8 mouse cellular contexts compared by ENCODE assay signal in the genomic region with DNA sequence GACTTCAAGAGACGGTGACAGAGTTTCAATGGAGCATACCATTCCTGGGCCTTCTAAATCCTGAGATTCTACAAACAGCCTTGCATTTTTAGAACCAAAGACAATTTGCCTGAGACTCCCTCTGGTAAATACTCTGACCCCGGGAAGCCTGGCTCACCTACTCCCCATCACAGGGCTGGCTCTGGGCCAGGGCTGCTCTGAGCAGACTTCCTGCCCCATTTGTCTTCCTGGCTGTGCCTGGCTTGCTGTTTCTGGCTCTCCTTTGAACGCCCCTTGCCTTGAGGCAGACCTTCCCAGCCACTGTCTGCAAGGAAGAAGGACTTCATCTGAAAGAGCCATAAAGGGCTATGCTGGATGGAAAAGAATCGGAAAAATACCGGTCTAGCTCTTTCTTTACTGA.
DNase-seq lines count a peak whose midpoint lies in the region; ATAC-seq and TF ChIP-seq lines count a peak whose summit lies in the region.
"Had no signal": no experiment of that assay in that cellular context is flagged by ENCODE, and none has a peak within 500 bp of the region (broad histone marks: within the 10 kb centered on the region; RNA-seq: fewer than 3 reads in every experiment).

No protein-coding gene starts in this region.

- H3K9me3 ChIP-seq in kidney, postnatal 0 days (replicated peaks; ENCODE audit: low read length) = no peaks in the 10 kb centered on the region
- no peaks in the 10 kb centered on the region for H3K9me3 ChIP-seq in stomach, embryonic 14.5 days (ENCODE audit: control insufficient read depth, low read depth, low read length)
- no peaks in the 10 kb centered on the region for H3K9me3 ChIP-seq in forebrain, embryonic 12.5 days

- H3K4me1 ChIP-seq in kidney, postnatal 0 days (replicated peaks; ENCODE audit: insufficient read depth, low read length) = no peaks in the 10 kb centered on the region
- no peaks in the 10 kb centered on the region; the same call in 1 of the 2 replicates for H3K4me1 ChIP-seq in stomach, embryonic 14.5 days (ENCODE audit: control insufficient read depth, insufficient read depth, low read length)
- H3K4me1 ChIP-seq in forebrain, embryonic 12.5 days = no peaks in the 10 kb centered on the region; the same call in 1 of the 2 replicates

- no peak overlapping the region for H3K4me3 ChIP-seq in kidney, postnatal 0 days (replicated peaks; ENCODE audit: low read depth, low read length)
- no peak overlapping the region for H3K4me3 ChIP-seq in stomach, embryonic 14.5 days (ENCODE audit: low read depth, low read length)
- no peak overlapping the region for H3K4me3 ChIP-seq in forebrain, embryonic 12.5 days (replicated peaks)
- H3K4me3 ChIP-seq: myocyte had no signal

- no peak for ATAC-seq in kidney, postnatal 0 days (replicated peaks; ENCODE audit: low FRiP score, low read depth)
- peak; percentile 56; the same call in 1 of the 2 replicates for ATAC-seq in stomach, embryonic 14.5 days (ENCODE audit: insufficient number of reproducible peaks, insufficient read depth, low FRiP score, low read depth)
- no peak for ATAC-seq in forebrain, embryonic 12.5 days (ENCODE audit: low FRiP score)

- DNase-seq in ovary, adult 18-20 months (ENCODE audit: low spot score) = peak; percentile 13
- no peak for DNase-seq in ovary, postnatal 10 days (ENCODE audit: low spot score)
- DNase-seq in forelimb bud, embryonic 11.5 days (ENCODE audit: low read depth, low spot score) = peak; percentile 25
- DNase-seq in kidney, postnatal 0 days (ENCODE audit: low spot score) = peak; percentile 77
- DNase-seq in layer of hippocampus, adult 11-12 months (ENCODE audit: low spot score) = no peak

- WGBS in kidney, postnatal 0 days = 31% methylated on average over 5 of the region's 5 CpGs
- WGBS in stomach, embryonic 14.5 days = 34% methylated on average over 5 of the region's 5 CpGs
- WGBS in forebrain, embryonic 12.5 days = 81% methylated on average over 5 of the region's 5 CpGs

- TF ChIP-seq CTCF in kidney, postnatal 0 days (IDR thresholded peaks at IDR 0.05; ENCODE audit: low read depth) = no peak

- H3K27me3 ChIP-seq in kidney, postnatal 0 days (ENCODE audit: insufficient read depth, low read length) = no peaks in the 10 kb centered on the region
- H3K27me3 ChIP-seq in stomach, embryonic 14.5 days (ENCODE audit: control insufficient read depth, insufficient read depth, low read length) = no peaks in the 10 kb centered on the region
- no peaks in the 10 kb centered on the region for H3K27me3 ChIP-seq in forebrain, embryonic 12.5 days

- peaks cover 28% of the 10 kb centered on the region for H3K36me3 ChIP-seq in kidney, postnatal 0 days (ENCODE audit: insufficient read depth, low read length)
- H3K36me3 ChIP-seq in stomach, embryonic 14.5 days (ENCODE audit: control insufficient read depth, insufficient read depth, low read length) = peaks cover 21% of the 10 kb centered on the region
- no peaks in the 10 kb centered on the region for H3K36me3 ChIP-seq in forebrain, embryonic 12.5 days (replicated peaks)

- no peak overlapping the region for H3K9ac ChIP-seq in kidney, postnatal 0 days (ENCODE audit: low read depth, low read length)
- H3K9ac ChIP-seq in stomach, embryonic 14.5 days (replicated peaks; ENCODE audit: low read depth, low read length) = no peak overlapping the region
- no peak overlapping the region for H3K9ac ChIP-seq in forebrain, embryonic 12.5 days

- no peak overlapping the region for H3K27ac ChIP-seq in kidney, postnatal 0 days
- H3K27ac ChIP-seq in stomach, embryonic 14.5 days (ENCODE audit: low read length) = no peak overlapping the region; the same call in 1 of the 2 replicates
- H3K27ac ChIP-seq in forebrain, embryonic 12.5 days = no peak overlapping the region

- no peak overlapping the region for H3K4me2 ChIP-seq in kidney, postnatal 0 days (ENCODE audit: low read length)
- H3K4me2 ChIP-seq in stomach, embryonic 14.5 days (replicated peaks; ENCODE audit: low read depth, low read length) = no peak overlapping the region
- H3K4me2 ChIP-seq in forebrain, embryonic 12.5 days = no peak overlapping the region

Comparison
In these comparisons a context has a peak if more than half of its experiments do, and no peak if none do; other contexts are left out.
1. DNase-seq: peak in ovary, adult 18-20 months (single experiment), forelimb bud, embryonic 11.5 days (single experiment) and kidney, postnatal 0 days (single experiment); none in ovary, postnatal 10 days (single experiment) and layer of hippocampus, adult 11-12 months (single experiment).